Mouse (Mus musculus) fat pad, adult 2 months (tissue): ENCODE data around the gene Prpf6.

Experiments used
- DNase-seq: peaks from one replicate; pipeline ENCODE4 v3.0.0-alpha.2; 2011; ENCODE audit warnings: low read depth, low spot score; ENCODE audit errors: extremely low read depth

Gene Prpf6

GRCm38 (mm10) chr2:181579681-181580080 is 12.0 kb upstream of the Prpf6 start:
- DNase-seq: no peak

- DNase-seq: no peak
These were observed 11.4 kb upstream of the Prpf6 start for GRCm38 (mm10) chr2:181580131-181580772.

- DNase-seq: no peak
These were observed 10.7 kb upstream of the Prpf6 start for GRCm38 (mm10) chr2:181581016-181581401.

GRCm38 (mm10) chr2:181581402-181582120 is 10.1 kb upstream of the Prpf6 start:
- peak; percentile 68 for DNase-seq

- DNase-seq: no peak
These were observed 9.3 kb upstream of the Prpf6 start for GRCm38 (mm10) chr2:181582358-181582757.

- no peak for DNase-seq
These were observed 8.7 kb upstream of the Prpf6 start for GRCm38 (mm10) chr2:181582939-181583338.

- no peak for DNase-seq
These were observed 8.0 kb upstream of the Prpf6 start for GRCm38 (mm10) chr2:181583460-181584257.

- DNase-seq: no peak
These were observed 7.2 kb upstream of the Prpf6 start, which contains the start of gene Uckl1 for GRCm38 (mm10) chr2:181584411-181584942. Gene Uckl1 (minus strand): TSS chr2:181584892.

- DNase-seq: no peak
These were observed 6.2 kb upstream of the Prpf6 start for GRCm38 (mm10) chr2:181585506-181585905.

GRCm38 (mm10) chr2:181586124-181586523 is 5.5 kb upstream of the Prpf6 start:
- no peak for DNase-seq

- no peak for DNase-seq
These were observed 3.9 kb upstream of the Prpf6 start for GRCm38 (mm10) chr2:181587796-181588195.

- no peak for DNase-seq
These were observed 3.4 kb upstream of the Prpf6 start for GRCm38 (mm10) chr2:181588229-181588780.

- DNase-seq: no peak
These were observed 2.5 kb upstream of the Prpf6 start for GRCm38 (mm10) chr2:181589011-181589731.

- DNase-seq: no peak
These were observed 1.9 kb upstream of the Prpf6 start for GRCm38 (mm10) chr2:181589732-181590105.

- no peak for DNase-seq
These were observed 1.2 kb upstream of the Prpf6 start for GRCm38 (mm10) chr2:181590471-181590870.

- no peak for DNase-seq
These were observed 768 bp downstream of the Prpf6 start, which contains the start of gene Zfp512b for GRCm38 (mm10) chr2:181592231-181593041. Gene Zfp512b (minus strand): TSS chr2:181592803.

- no peak for DNase-seq
These were observed 1.4 kb downstream of the Prpf6 start for GRCm38 (mm10) chr2:181593042-181593421.

- no peak for DNase-seq
These were observed 2.3 kb downstream of the Prpf6 start for GRCm38 (mm10) chr2:181593937-181594336.

- DNase-seq: no peak
These were observed 3.5 kb downstream of the Prpf6 start for GRCm38 (mm10) chr2:181594946-181595696.
